ENCODE assay signal across 2 mouse cellular contexts in genomic region chr7:6773865-6774413, GRCm38 (mm10). TPM values are rescaled to one million over a fixed set of nuclear protein-coding genes. Genes with fewer than 3 reads are reported as not detected.
"Had no signal": no experiment of that assay in that cellular context is flagged by ENCODE, and none has a peak within 500 bp of the region (broad histone marks: within the 10 kb centered on the region; RNA-seq: fewer than 3 reads in every experiment).

No protein-coding gene starts in this region.

RNA-seq across cellular contexts. Expression of gene Usp29, which starts 43.6 kb away (rescaled TPM):
- polyA plus RNA-seq: liver, adult 2 months; macrophage had no signal

RNA-seq across cellular contexts. Expression of gene Peg3, which starts 43.7 kb away (rescaled TPM):
- polyA plus RNA-seq: macrophage had no signal
